In the genomic region with DNA sequence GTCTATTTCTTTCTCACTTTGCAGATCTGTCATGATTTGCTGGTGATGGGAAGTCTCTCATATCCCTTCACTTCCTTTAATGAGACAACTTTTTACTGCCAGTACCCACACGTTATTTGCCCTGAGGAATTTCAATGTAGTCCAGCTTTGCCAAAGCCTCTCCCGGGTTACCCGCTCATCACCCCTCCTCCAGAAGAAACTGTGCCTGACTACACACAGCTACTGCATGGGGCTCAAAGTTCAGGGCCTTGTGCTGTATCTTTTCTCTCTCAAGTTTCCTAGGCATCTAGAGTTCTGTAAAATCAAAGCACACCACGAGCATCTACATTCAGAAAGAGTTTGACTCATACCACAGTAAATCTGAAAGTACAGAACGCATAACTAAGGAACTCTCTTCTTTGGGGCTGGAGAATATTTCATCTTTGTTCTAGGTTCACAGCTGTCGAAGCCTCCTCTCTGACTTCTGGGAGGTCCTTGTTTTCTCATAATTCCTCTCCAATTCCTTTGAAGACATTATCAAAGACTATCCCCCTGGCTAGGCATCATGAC, we compare ENCODE assay signal across 17 mouse cellular contexts.
DNase-seq lines count a peak whose midpoint lies in the region; ATAC-seq lines count a peak whose summit lies in the region.
"Had no signal": no experiment of that assay in that cellular context is flagged by ENCODE, and none has a peak within 500 bp of the region (broad histone marks: within the 10 kb centered on the region; RNA-seq: fewer than 3 reads in every experiment).

No protein-coding gene starts in this region.

- H3K4me2 ChIP-seq in kidney, embryonic 14.5 days (replicated peaks; ENCODE audit: low read depth, low read length), result no peak overlapping the region
- H3K4me2 ChIP-seq: forebrain, embryonic 13.5 days; hindbrain, embryonic 12.5 days had no signal

- H3K36me3 ChIP-seq in kidney, embryonic 14.5 days (ENCODE audit: control insufficient read depth, insufficient read depth, low read length), result no peaks in the 10 kb centered on the region
- H3K36me3 ChIP-seq: embryonic facial prominence, embryonic 10.5 days; hindbrain, embryonic 12.5 days had no signal

- no peak overlapping the region for H3K9ac ChIP-seq in kidney, embryonic 14.5 days (ENCODE audit: low read depth, low read length)
- H3K9ac ChIP-seq: forebrain, embryonic 13.5 days; forebrain, postnatal 0 days; hindbrain, embryonic 12.5 days had no signal

- ATAC-seq in kidney, embryonic 14.5 days (ENCODE audit: low FRiP score, low TSS enrichment), result no peak
- ATAC-seq: forebrain, embryonic 13.5 days; forebrain, postnatal 0 days; hindbrain, embryonic 16.5 days had no signal

- no peak overlapping the region for H3K4me3 ChIP-seq in kidney, embryonic 14.5 days (ENCODE audit: low read length)
- H3K4me3 ChIP-seq: embryonic facial prominence, embryonic 10.5 days; forebrain, embryonic 13.5 days; hindbrain, embryonic 12.5 days had no signal

- peak; percentile 36 for DNase-seq in kidney, adult 18-20 months
- DNase-seq in kidney, adult 8-10 months, result peak; percentile 46 to 48
- DNase-seq in kidney, postnatal 25 days, result peak; percentile 28 to 78
- no peak for DNase-seq in right cerebral cortex, postnatal 36 days (ENCODE audit: low spot score in 2 of 2)
- DNase-seq in adrenal gland, adult 2 months, result no peak
- DNase-seq: adrenal gland, postnatal 25 days; cerebellum, adult 2 months; cerebellum, postnatal 10 days; forebrain, postnatal 0 days; gastrocnemius, postnatal 25 days; heart, postnatal 10 days; heart, postnatal 4 days had no signal

- 77% methylated on average over 6 of the region's 6 CpGs for WGBS in kidney, embryonic 14.5 days

- H3K9me3 ChIP-seq in kidney, embryonic 14.5 days (ENCODE audit: control insufficient read depth, low read length), result no peaks in the 10 kb centered on the region
- H3K9me3 ChIP-seq: embryonic facial prominence, embryonic 10.5 days; forebrain, embryonic 13.5 days; hindbrain, embryonic 12.5 days had no signal

- no peaks in the 10 kb centered on the region for H3K27me3 ChIP-seq in kidney, embryonic 14.5 days (ENCODE audit: control insufficient read depth, insufficient read depth, low read length)
- H3K27me3 ChIP-seq: forebrain, embryonic 13.5 days; hindbrain, embryonic 12.5 days had no signal

- no peak overlapping the region for H3K27ac ChIP-seq in kidney, embryonic 14.5 days (ENCODE audit: low read depth, low read length)
- H3K27ac ChIP-seq: embryonic facial prominence, embryonic 10.5 days; forebrain, embryonic 13.5 days; hindbrain, embryonic 12.5 days had no signal

- no peaks in the 10 kb centered on the region for H3K4me1 ChIP-seq in kidney, embryonic 14.5 days (ENCODE audit: control insufficient read depth, insufficient read depth, low read length)
- H3K4me1 ChIP-seq: embryonic facial prominence, embryonic 10.5 days; hindbrain, embryonic 12.5 days had no signal

Comparison
In these comparisons a context has a peak if more than half of its experiments do, and no peak if none do; other contexts are left out.
1. DNase-seq: peak in kidney, adult 18-20 months (single experiment), kidney, adult 8-10 months (2 of 2) and kidney, postnatal 25 days (2 of 2); none in right cerebral cortex, postnatal 36 days (0 of 2) and adrenal gland, adult 2 months (single experiment).